Mouse (Mus musculus): Measurements from ENCODE around the gene Taf5l.
"Not testable (repeated sequence)": the region's sequence is repeated elsewhere in the genome, so short reads cannot be mapped to it uniquely, and the experiment has no call there.

Taf5l gene

DNA sequence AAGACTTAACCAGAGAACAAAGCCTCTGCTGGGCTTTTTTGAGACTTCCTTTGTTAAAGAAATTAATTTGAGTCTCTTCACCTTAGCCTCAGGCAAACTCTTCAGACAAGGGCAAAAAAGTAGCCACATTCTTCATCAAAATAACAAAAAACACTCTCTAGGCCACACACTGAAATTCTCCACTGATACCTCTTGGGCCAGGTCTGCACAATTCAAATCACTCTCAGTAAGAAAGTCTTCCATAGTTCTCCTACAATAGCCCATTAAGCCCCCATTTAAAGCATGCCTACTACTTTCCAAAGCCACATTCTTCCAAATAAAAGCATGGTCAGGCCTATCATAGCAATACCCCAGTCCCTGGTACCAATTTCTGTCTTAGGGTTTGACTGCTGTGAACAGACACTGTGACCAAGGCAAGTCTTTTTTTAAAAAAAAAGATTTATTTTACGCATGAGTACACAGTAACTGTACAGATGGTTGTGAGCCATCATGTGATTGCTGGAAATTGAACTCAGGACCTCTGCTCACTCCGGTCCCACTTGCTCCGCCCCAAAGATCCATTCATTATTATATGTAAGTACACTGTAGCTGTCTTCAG is 9.1 kb downstream of the Taf5l start:
- no peak for DNase-seq

DNA sequence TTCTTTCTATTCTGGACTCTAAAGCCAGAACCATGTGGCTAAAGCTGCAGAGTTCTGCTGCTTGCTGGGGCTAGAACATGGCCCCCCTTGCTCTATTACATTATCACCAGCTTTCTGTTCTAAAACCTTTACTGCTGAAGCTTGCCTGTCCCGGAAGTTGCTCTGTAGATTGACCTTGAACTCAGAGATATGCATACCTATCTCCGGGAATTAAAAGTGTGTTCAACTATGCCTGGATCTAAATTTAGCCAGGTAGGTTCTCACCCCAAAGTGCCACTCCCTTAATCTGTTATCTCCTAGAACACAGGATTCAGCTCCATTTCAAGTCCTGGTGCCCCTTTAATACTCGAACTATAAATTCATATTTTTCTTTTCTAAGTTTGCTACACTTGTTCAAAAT is 9.6 kb downstream of the Taf5l start:
- DNase-seq = no peak

DNA sequence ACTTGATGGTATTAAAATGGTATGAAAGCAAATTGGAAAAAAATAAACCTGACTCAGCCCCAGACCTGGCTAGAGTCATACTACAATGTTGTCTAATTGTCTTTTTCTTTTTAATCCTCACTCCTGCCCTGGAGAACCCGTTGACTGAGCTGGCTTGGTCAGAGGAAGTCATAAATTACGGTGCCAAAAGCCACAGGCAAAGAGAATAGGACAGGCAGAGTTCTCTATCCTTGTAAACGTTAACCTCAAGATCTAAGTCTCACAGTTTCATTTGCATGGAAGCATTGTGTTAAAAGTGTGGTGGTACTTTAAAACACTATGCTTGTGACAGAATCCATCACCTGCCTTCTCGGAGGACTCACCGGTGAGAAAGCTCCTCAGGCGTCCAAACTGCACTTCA is 13.4 kb downstream of the Taf5l start:
- no peak for DNase-seq

DNA sequence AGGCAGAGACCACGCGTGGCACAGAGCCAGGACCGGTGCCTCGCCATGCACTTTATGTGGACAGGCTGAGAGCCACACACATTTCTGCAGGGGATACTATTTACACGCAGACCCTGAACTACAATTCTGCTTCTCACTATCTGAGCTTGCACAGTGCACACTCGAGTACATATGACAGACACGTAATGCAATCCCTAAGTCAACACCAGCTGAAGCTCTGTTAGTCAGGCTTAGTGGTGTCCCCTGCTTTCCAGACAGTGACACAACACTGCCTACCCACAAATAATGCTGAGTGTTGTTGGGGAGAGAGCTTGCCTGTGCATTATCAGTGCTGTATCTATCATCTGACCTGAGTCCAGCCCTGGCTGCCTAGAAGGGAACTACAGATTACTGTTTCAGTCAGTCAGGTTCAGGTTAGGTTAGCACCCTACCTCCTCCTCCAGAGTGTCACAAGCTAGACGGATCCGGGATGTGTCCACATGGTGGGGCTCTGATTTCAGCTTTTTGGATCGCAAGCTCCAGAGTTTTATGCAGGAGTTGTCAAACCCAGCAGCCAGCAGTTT is 18.6 kb downstream of the Taf5l start:
- no peak for DNase-seq

DNA sequence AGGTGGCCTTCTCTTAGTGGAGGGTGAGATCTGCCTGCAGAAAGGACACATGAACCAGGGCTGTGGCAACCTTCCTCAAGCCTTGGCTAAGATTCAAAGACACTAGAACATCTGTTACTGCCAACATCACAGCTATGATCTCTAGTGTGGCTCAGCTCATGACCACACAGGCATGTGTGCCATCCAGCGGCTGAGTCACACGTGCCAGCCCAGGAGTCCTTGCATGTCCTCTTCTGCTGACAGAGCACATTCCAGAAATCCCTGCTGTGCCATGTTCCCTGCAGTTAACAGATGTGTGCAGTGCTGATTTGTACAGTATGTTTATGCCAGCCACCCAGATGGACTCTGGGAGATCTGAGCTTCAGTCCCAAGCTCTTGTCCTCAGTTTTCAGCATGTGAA is 21.6 kb downstream of the Taf5l start:
- DNase-seq = no peak

DNA sequence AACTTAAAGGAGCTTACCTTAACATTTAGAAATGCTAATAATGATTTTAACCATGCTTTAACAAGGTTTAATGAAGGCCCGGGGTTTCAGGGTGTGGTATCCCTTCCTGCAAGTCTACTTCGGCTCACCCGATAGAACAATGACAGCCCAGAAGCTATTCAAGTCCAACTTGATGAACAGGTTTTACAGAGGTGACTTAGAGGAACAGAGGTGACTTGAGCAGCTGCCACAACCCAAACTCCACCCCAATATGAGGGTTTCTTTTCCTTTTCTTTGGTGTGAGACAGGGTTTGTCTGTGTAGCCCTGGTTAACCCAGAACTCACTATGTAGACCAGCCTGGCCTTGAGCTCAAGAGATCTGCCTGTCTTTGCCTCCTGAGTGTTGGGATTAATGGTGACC is 27.2 kb downstream of the Taf5l start:
- DNase-seq = no peak

DNA sequence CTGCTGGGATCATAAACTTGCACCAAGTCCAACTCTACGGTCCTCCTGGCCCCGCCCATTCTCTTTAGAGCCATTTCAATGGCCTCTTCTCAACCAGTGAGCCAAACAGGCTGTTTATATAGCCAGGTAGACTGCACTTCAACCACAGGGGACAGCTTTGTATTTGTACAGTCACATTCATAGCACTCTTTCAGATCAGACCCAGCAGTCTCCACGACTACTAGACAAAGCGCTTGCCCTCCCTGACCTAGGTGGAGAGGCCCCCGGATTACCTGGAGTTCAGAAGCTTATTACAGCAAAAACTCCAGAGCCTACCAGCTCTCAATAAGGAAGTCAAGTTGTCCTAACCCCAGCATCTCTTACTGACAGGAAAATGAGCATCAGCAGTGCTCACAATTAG is 27.6 kb downstream of the Taf5l start:
- no peak for DNase-seq

DNA sequence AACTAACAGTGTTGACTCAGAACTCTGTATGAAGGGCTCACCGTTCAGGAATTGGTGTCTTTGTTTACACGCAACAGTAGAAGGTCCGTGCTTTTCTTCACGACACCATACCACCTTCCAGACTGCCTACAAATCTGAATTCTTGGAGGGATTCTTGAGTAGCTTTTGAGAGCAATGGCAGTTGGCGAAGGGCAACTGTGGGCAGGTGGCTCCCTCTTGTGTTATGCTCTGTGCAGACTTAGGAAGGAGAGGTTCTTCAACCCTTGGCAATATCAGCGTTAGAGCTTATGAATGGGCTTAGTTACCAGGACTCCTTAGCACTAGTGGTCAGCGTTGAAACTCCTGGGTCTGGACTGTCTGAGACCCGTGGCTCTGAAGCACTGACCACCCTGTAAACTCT is 28.6 kb downstream of the Taf5l start:
- DNase-seq = peak in 1 of 2 experiments; percentile 25

DNA sequence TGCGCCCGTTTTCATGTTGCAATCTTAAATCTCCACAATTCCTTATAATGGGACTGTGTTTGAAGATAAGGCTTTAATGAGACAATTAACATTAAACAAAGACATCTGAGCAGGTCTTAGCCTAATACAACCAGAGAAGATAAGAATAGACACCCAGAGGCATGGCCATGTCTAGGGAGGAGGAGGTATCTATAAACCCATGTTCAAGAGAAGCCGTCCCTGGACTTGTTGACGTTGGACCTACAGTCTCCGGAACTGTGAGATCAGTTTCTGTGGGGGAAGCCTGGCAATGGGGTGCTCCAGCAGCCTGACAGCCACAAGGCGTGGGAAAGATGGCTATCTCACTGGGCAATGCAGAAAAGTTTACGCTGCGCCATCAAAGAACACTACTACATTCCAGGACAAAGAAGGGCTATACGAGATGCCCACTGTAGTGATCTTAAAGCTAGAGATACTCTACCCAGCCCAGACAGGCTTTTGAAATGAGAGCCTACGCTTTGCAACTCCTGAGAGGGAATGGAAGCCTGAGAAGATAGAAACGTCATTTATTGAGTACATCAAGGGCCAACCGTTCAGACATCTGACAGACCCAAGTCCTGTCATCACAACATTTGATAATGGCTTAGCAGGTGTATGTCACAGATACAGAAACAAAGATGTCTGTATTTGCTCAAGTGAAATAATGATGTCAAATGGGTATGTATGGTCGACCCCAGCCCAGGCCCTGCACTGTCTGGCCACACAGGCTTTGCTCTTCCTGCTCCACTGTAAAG is 30.7 kb downstream of the Taf5l start:
- no peak for DNase-seq

DNA sequence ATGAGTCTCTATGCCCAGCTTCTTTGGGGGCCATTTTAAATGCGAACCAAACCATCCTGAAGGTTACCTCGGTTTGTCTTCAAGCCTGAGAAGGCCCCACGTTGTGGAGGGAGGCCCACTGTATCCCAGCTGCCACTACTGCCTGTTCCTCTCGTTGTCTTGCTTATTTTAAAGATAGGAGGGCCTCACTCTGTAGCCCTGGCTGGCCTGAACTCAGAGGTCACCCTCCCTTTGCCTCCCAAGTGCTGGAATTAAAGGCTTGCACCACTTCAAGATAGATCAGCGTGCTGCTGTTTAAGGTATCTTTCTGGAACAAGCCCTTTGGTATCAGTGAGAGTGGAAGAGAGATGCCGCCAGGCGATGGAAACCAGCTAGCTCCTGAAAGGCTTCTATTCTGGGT is 32.1 kb downstream of the Taf5l start:
- no peak for DNase-seq

DNA sequence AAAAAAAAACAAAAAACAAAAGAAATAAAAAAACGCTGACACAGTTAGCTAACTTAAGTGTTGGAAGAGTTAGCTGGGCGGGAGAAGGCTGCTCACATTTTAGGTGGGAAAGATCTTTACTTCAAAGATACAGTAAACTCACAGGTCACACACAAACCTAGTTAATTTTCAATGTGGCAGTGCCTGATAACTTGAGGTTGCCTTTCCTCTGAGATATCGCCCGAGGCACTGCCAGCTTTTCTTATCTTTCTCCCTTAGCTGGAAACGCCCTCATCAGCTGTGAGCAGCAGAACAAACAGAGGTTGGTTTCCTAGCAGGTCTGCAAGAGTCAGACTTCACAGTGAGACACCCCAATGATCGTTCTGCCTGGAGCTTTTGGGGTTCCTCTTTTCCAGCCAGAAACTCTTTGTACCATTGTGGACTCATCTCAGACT is 32.6 kb downstream of the Taf5l start:
- DNase-seq = no peak

DNA sequence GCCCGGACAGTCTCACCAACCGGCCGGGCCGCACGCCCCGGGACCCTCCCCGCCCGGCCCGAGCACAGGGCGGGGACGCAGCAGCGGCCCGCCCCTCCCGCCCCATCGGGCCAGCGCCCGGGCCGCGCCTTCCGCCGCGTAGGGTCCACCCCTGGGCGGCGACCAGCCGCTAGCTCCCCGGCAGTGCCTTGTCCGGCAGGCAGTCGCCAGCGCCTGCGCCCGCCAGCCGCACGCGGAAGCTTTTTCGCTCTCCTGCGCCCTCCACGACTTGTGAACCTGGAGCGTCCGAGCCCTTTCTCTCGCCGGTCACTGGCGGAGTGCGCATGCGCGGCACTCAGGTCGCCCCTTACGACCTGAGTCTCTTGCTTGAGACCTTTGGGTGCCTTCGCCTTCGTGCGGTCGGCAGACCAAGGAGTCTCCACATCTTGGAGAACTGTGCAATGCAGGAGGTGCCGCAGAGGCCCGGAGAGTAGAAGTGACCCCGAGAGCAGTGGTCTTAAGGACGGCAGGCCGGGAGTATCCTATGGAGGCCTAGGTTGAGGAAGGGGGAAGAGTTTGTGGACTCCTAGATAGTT is 38.3 kb downstream of the Taf5l start, which contains the start of gene Abcb10:
Abcb10 (minus strand) TSS at position 297 of the 575 bp plus-strand sequence.
- DNase-seq = peak; percentile 89 to 92

DNA sequence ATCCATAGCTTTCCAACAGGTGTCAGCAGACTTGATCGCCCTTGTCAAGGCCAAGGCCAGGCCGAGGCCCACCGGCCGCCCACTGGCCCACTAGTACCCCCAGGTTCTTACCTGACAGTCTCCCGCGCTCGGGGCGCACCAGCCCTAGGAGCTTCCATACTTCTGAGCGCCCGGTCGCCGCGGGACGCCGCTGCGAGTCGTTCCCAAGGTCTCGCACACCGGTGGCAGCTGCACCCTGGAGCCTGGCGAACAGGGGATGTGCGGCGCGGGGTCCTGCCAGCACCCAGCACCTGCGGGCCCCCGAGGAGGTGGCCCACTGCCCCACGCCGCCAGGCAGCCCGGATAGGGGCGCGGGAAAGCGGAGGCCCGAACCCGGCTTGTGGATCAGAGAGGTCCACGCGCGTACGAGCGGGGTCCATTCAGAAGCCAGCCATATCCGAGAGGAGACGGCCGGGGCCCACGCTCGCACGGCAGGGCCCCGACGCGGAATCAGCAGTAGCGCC is 38.9 kb downstream of the Taf5l start:
- DNase-seq = peak in 1 of 2 experiments; percentile 56

DNA sequence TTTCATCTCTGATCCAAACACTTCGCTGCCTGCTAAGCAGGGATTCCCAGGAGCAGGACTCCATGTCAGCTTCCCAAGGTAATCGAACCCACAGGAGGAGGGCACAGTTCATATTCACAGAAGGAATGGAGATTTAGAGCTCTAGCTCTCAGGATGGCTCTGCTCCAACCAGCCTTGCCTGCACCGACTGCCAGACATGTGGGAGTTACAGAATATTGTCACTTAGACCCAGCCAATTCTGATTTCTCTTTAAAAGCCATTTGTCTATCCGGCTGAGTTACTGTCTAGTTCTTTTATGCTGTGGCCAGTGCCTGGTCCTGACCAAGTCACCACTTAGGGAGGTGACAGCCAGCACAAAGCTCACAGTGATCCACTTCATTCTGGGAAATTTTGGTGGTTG is 39.5 kb downstream of the Taf5l start:
- peak; percentile 23 to 45 for DNase-seq

DNA sequence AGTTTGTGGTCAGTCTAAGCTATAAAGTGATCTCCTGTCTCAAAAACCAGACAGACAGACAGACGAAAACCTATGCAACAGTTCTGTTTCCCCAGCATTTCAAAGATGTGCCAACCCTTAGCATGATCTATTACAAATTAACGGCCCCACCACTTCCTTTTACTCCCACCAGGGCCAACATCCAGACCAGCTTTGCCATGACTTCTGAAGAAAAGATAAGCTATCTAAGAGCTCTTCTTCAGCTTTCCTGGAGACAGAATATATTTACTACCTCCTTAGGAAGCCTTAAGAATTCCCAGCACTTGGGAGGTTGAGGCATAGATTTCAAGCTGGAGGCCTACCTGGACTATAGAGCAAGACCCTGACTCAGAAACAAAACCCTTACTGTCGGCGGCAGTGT is 41.0 kb downstream of the Taf5l start:
- no peak for DNase-seq

DNA sequence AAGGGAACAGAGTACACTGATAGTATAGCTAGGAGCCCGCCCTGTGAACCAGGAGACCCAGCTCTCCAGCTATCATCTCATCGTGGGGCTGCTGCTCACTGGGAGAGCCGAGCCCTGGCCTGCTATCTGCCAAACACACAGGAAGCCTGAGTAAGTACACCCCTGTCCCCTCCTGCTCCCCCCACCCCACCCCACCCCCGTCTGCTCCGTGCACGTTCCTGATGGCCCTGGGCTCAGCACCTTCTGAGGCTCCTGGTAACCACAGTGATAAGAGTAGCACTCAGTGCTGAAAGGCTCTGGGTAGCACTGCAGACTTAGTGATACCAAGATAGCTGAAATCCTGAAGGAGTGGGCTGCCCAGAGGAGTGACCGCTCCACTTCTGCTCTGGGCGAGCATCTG is 42.3 kb downstream of the Taf5l start:
- DNase-seq = no peak

DNA sequence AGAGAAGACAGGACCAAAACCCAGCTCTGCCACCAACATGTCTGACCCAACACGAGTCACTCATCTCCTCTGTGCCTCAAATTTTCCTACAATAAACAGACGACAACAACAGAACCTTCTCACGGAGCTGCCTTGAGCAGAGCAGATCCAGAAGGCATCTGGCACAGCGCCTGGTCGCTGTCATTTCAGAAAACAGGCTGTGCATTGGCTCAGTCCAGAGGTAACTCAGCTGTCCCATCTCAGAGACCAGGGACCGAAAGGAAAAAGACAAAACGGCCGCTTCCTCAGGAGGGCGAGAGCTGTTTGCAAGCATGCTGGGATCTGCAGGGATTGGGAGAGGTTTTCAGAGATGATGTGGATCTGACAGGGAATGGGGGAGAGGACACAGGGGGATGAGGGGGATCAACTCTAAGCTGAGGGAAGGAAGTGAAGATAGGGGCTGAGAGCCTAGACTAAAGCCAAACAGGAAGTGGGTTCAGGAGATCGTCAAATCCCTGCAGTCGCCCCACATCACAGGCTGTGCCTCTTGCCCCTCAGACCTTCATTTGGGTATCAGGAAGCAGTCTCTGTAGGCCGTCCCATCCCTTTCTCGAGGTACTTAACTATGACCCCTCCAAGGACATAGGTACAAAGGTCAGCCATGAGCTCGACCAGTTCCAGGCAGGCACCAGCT is 42.9 kb downstream of the Taf5l start:
- peak; percentile 28 to 63 for DNase-seq

DNA sequence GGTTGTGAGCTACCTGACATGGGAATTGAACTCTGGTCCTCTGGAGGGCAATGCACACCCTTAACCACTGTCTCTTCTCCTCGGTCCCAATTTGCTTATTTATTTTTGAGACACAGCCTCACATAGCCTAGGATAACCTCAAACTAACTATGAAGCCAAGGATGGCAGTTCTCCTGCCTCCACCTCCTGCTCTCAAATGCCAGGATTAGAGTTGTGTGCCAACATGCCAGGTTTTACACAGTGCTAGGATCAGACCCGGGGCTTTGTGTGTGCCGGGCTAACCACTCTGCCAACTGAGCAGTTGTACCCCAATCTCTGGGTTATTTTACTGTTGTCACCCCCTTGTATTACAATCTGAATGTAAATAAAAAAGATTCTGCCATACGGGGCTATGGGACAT is 43.7 kb downstream of the Taf5l start:
- peak in 1 of 2 experiments; percentile 22 for DNase-seq

DNA sequence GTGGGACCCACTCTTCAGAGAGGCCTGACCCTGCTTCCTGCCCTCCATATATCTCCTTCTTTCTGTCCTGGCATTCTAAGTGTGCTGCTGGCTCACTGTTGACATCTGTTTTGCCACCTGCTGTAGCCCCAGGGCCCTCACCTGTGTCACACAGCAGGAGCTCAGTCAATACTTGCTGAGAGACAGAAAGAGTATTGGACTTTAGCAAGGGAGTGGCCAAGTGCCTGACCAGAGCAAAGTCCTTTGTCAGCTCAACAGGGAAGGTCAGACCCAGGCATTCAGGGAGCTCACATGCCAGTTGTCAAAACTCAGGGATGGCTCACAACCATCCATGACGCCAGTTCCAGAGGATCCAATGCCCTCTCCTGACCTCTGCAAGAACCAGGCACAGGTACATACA is 47.7 kb downstream of the Taf5l start:
- DNase-seq = no peak

DNA sequence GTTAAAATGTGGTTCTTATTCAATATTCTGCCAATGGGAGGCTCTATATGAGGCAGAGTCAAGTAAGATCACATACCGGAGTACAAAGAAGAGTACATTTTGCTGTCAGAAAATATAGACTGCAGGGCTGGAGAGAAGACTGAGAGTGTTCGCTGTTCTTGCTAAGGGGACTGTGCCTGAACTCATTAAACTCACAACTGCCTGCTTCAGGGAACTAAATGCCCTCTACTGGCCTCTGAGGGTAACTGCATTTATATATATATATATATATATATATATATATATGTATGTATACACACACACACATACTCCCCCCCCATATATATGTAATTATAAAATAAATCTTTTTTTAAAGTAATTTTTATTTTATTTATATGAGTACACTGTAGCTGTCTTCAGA is 54.3 kb downstream of the Taf5l start:
- DNase-seq = no peak

DNA sequence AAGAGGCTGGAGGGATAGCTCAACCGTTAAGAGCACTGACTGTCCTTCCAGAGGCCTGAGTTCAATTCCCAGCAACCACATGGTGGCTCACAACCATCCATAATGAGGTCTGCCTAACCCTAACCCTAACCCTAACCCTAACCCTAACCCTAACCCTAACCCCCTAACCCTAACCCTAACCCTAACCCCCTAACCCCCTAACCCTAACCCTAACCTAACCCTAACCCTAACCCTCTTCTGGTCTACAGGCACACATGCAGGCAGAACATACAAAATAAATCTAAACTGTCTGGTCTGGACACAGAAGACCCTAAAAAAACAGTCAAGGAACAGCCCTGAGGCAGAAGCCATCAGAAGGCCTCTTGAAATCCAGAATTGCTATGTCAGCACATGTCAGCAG is 59.8 kb downstream of the Taf5l start:
- DNase-seq = no peak

DNA sequence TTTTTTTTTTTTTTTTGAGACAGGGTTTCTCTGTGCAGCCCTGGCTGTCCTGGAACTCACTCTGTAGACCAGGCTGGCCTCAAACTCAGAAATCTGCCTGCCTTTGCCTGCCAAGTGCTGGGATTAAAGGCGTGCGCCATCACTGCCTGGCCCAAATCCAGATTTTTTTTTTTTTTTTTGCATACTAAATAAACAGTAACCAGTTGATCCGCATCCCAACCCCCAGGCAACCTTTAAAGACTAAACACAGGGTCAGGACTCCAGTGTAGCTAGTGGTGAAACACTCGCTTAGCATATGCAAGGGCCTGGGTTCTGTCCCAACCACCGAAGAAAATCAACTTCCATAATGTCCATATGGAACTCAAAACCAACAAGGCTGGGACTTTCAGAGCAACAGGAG is 60.6 kb downstream of the Taf5l start:
- not testable (repeated sequence) for DNase-seq

DNA sequence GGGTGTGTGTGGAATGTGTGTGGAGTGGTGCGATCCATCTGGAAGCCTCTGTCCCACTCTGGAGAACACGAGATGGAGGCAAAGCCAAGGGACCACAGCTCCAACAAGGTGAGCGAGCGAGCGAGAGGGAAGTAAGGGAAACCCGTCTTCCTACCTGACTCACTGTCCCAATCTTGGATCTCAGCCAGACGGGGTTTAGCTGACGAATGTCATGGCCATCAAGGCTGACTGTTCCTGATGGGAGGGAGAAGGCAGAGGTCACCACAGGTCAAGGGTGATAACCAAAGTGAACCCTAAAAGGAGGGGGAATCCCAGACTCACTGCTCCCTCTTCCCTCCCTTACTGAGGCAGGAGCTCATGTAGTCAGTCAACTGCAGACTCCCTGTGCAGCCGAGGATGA is 61.1 kb downstream of the Taf5l start:
- DNase-seq = no peak
